Mouse (Mus musculus) intestine, embryonic 14.5 days (tissue): ENCODE results near the gene Chek1. TPM values are rescaled to one million over a fixed set of nuclear protein-coding genes. Genes with fewer than 3 reads are reported as not detected.

Experiments
- ATAC-seq: fragments of 200-750 bp; cut with Nextera tagmentation; replicated peaks from 2 replicates; pipeline ENCODE4 v1.8.0; 2017; ENCODE audit warnings: low read depth, moderate number of reproducible peaks, moderate TSS enrichment, moderate library complexity; ENCODE audit not compliant: low FRiP score, low TSS enrichment
- DNase-seq: peaks from one replicate; pipeline ENCODE4 v3.0.0-alpha.2; 2018; ENCODE audit warnings: low spot score
- H3K27ac ChIP-seq: fragments of 300-500 bp; sonication (generic); 2 replicates; pipeline ENCODE4 v1.5.1; 2014; ENCODE audit warnings: low read depth, mild to moderate bottlenecking, control low read depth
- H3K27me3 ChIP-seq: fragments of 300-500 bp; sonication (generic); replicated peaks from 2 replicates; pipeline ENCODE4 v1.6.1; 2014; ENCODE audit warnings: low read length, control low read depth; ENCODE audit not compliant: control insufficient read depth, insufficient read depth
- H3K36me3 ChIP-seq: fragments of 300-500 bp; sonication (generic); 2 replicates; pipeline ENCODE4 v1.6.1; 2014; ENCODE audit warnings: low read length, control low read depth; ENCODE audit not compliant: control insufficient read depth, insufficient read depth
- H3K4me1 ChIP-seq: fragments of 300-500 bp; sonication (generic); replicated peaks from 2 replicates; pipeline ENCODE4 v1.6.1; 2014; ENCODE audit warnings: low read length, control low read depth, mixed read lengths; ENCODE audit not compliant: control insufficient read depth, insufficient read depth
- H3K4me2 ChIP-seq: fragments of 300-500 bp; sonication (generic); 2 replicates; pipeline ENCODE4 v1.6.1; 2014; ENCODE audit warnings: low read length
- H3K4me3 ChIP-seq: fragments of 300-500 bp; sonication (generic); 2 replicates; pipeline ENCODE4 v1.5.1; 2014; ENCODE audit warnings: low read depth, low read length, control low read depth, mixed read lengths
- H3K9ac ChIP-seq: fragments of 300-500 bp; sonication (generic); 2 replicates; pipeline ENCODE4 v1.6.1; 2014; ENCODE audit warnings: mild to moderate bottlenecking, low read length
- H3K9me3 ChIP-seq: fragments of 300-500 bp; sonication (generic); 2 replicates; pipeline ENCODE4 v1.6.1; 2016; ENCODE audit warnings: low read length, control low read depth; ENCODE audit not compliant: control insufficient read depth
- WGBS: fragments of 180-500 bp; shearing (Covaris S2); extraction: QIAGEN DNeasy Blood & Tissue Kit; methylation state at CpG from one replicate; pipeline ENCODE4 v1.1.7; 2014; 5-methylcytosine and 5-hydroxymethylcytosine counted together
- polyA plus RNA-seq: library from polyadenylated mRNA; unstranded; fragments of >200 nt; fragmentation: Nextera tagmentation; extraction: Ambion mirVana; gene quantifications from 2 replicates; pipeline ENCODE4 v1.2.1, GENCODE M21; 2014

The Chek1 gene
- polyA plus RNA-seq, 1 experiment from 2014 or later, result 33.4 TPM

DNA sequence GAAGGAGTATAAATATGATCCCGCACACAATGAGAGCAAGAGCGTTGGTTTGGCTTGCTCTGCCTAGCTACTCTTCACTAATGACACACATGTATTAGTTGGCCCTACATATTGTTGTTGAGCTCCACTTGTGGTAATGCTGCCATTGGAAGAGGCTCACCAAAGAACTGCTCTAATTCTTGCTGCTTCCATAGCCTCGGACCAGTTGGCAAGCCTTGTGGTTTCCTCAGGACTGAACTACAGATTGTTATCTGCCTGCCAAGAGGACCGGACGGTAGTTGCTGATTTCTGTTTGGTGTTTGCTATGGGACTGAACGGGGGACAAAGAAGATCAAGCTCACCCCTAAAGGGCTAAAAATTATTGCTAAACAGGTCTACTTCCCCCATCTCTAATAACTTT, 19.6 kb downstream of the Chek1 start:
- Histone ChIP-seq H3K36me3 (peaks cover 31% of the 10 kb centered on the region), H3K27ac (no peak overlapping the region), H3K9me3 (no peaks in the 10 kb centered on the region), H3K4me1 (no peaks in the 10 kb centered on the region), H3K4me2 (no peak overlapping the region), H3K27me3 (no peaks in the 10 kb centered on the region), H3K9ac (no peak overlapping the region), H3K4me3 (no peak overlapping the region)
- 94% methylated on average over 6 of the region's 6 CpGs for WGBS
- DNase-seq (no peak), ATAC-seq (no peak)

DNA sequence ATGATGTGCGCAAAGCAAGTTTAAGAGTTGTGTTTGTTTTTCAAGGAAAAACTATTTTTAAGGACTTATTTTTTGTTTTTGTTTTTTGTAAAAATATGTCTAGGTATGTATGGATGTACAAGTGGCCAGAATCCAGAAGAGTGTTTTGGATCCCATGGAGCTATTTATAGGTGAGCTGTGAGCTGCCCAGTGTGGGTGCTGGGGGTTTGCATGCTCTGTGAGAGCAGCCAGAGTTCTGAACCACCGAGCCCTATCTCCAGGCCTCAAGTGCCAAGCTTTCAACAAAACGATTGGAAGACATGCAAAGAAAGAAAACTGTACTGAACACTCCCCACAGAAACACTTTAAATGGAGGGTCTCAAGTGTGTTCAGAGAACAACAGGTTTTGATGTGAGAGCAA, 20.9 kb downstream of the Chek1 start:
- Histone ChIP-seq H3K4me3 (no peak overlapping the region), H3K4me1 (no peaks in the 10 kb centered on the region), H3K27ac (no peak overlapping the region), H3K9ac (no peak overlapping the region), H3K27me3 (no peaks in the 10 kb centered on the region), H3K4me2 (no peak overlapping the region), H3K36me3 (peaks cover 24% of the 10 kb centered on the region), H3K9me3 (no peaks in the 10 kb centered on the region)
- 85% methylated on average over 3 of the region's 3 CpGs for WGBS
- ATAC-seq (no peak), DNase-seq (no peak)

DNA sequence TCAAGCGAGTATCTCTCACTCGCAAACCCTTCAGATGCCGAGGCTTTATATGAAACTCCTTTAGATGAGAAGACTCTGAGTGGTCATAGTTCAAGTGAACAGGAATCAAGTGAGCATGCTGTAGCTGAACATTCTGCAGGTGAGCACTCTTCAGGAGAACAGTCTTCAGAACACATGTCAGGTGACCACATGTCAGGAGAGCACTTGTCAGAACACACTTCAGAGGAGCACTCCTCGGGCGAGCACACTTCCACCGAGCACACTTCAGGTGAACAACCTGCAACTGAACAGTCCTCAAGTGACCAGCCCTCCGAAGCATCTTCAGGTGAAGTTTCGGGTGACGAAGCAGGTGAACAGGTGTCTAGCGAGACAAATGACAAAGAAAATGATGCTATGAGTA, 32.6 kb downstream of the Chek1 start:
- Histone ChIP-seq H3K36me3 (no peaks in the 10 kb centered on the region), H3K27ac (no peak overlapping the region), H3K27me3 (no peaks in the 10 kb centered on the region), H3K9ac (no peak overlapping the region), H3K4me2 (no peak overlapping the region), H3K4me1 (no peaks in the 10 kb centered on the region), H3K9me3 (no peaks in the 10 kb centered on the region), H3K4me3 (no peak overlapping the region)
- 94% methylated on average over 10 of the region's 10 CpGs for WGBS
- ATAC-seq (no peak), DNase-seq (no peak)

DNA sequence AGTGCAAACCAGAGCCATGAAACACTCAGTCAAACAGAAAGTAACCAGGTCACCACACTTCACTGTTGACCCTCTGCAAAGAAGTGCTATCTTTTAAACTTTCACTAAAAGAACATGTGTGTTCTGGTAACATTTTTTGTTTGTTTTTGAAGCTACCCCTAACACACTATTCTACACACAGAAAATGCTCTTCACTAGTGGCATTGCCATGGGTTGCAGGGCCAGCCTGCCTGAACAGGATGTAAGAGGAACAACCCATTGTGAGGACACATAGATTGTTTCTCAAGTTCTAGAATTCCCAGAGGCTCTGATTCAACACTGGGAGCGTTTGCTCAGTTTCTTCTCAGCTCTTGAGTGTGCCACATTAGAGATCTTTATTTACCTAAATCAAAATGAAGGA, 33.9 kb downstream of the Chek1 start, which contains the start of gene Acrv1:
Acrv1 (plus strand) TSS at position 301 of the 400 bp plus-strand sequence.
- H3K9ac ChIP-seq, result no peak within 1 kb of the TSS
- ATAC-seq, result no peak
- H3K36me3 ChIP-seq, result no peaks in the 10 kb centered on the region
- no peak within 1 kb of the TSS for H3K4me3 ChIP-seq
- no peaks in the 10 kb centered on the region for H3K4me1 ChIP-seq
- 72% methylated on average over 1 of the region's 1 CpGs for WGBS
- DNase-seq, result no peak
- no peak within 1 kb of the TSS for H3K27ac ChIP-seq
- H3K27me3 ChIP-seq, result no peaks in the 10 kb centered on the region
- no peaks in the 10 kb centered on the region for H3K9me3 ChIP-seq
- no peak within 1 kb of the TSS for H3K4me2 ChIP-seq

DNA sequence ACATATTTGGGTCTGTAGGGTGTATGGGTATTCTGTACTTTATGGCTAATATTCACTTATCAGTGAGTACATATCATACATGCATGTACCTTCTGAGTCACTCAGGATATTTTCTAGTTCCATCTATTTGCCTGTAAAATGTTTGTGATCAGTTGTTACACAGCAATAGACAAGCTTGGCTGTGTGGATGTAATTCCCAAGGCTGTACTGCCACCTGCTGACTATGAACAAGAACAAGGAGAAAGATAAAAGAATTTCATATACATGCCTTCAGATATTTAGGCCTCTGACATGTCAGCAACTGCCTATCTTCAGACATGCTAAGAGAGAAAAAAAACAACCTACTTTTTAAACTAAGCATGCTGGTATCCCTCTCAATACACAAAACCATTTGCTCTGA, 39.5 kb downstream of the Chek1 start:
- Histone ChIP-seq H3K4me2 (no peak overlapping the region), H3K9me3 (no peaks in the 10 kb centered on the region), H3K4me1 (no peaks in the 10 kb centered on the region), H3K27me3 (no peaks in the 10 kb centered on the region), H3K4me3 (no peak overlapping the region), H3K36me3 (no peaks in the 10 kb centered on the region), H3K27ac (no peak overlapping the region), H3K9ac (no peak overlapping the region)
- DNase-seq, result no peak
- no peak for ATAC-seq

DNA sequence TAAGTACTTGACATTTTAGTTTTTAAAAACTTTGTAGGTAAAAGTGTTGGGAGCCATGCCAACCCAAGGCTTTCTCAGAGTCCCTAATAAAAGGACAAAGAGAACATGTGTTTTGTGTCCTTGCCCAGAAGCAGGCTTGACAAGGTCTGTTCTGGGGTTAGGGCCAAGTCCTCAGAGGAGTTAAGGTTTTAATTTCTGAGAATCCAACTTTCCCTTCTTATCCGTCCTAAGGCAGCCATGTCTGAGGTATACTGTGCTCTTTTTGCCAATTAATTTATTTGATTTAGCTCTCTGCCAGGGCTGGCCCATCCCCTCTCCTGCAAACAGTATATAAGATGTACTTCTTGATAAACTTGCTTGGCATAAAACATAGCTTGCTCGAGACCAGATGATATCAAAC, 45.4 kb downstream of the Chek1 start:
- Histone ChIP-seq H3K27me3 (no peaks in the 10 kb centered on the region), H3K4me3 (no peak overlapping the region), H3K9me3 (no peaks in the 10 kb centered on the region), H3K4me2 (no peak overlapping the region), H3K4me1 (no peaks in the 10 kb centered on the region), H3K36me3 (no peaks in the 10 kb centered on the region), H3K9ac (no peak overlapping the region), H3K27ac (no peak overlapping the region)
- DNase-seq (no peak), ATAC-seq (no peak)
- 71% methylated on average over 2 of the region's 2 CpGs for WGBS

Other genes starting within 250 kb of the Chek1 start
- not detected in 2 replicates for gene Gm5615, start 185.1 kb downstream of the Chek1 start, polyA plus RNA-seq
- gene Gm17689, start 144.4 kb downstream of the Chek1 start, polyA plus RNA-seq, result not detected in 2 replicates
- gene A630095E13Rik, start 83.7 kb downstream of the Chek1 start, polyA plus RNA-seq, result not detected in 2 replicates
- 0.05 TPM in 1 of 2 replicates, not detected in the other for gene Acrv1, start 33.8 kb downstream of the Chek1 start, polyA plus RNA-seq
- gene Stt3a, start 40.6 kb upstream of the Chek1 start, polyA plus RNA-seq, result 238 and 243 TPM in 2 replicates
- gene Ei24, start 70.3 kb upstream of the Chek1 start, polyA plus RNA-seq, result 49.0 and 50.9 TPM in 2 replicates
- 21.9 and 25.3 TPM in 2 replicates for gene Fez1, start 94.8 kb upstream of the Chek1 start, polyA plus RNA-seq